Mouse (Mus musculus) hindbrain, embryonic 12.5 days (tissue): ENCODE results near the gene Enox1. TPM values are rescaled to one million over a fixed set of nuclear protein-coding genes. Genes with fewer than 3 reads are reported as not detected.

ENCODE experiments used
- ATAC-seq: fragments of 200-750 bp; cut with Nextera tagmentation; 2 replicates; pipeline ENCODE4 v1.8.0; 2017; ENCODE audit warnings: moderate TSS enrichment; ENCODE audit not compliant: low FRiP score
- H3K27ac ChIP-seq: fragments of 300-500 bp; sonication (generic); 2 replicates; pipeline ENCODE4 v1.5.1; 2016; ENCODE audit warnings: mild to moderate bottlenecking
- H3K27me3 ChIP-seq: fragments of 300-500 bp; sonication (generic); 2 replicates; pipeline ENCODE4 v1.6.1; 2016; ENCODE audit warnings: mild to moderate bottlenecking
- H3K36me3 ChIP-seq: fragments of 300-500 bp; sonication (generic); 2 replicates; pipeline ENCODE4 v1.6.1; 2016; ENCODE audit warnings: mild to moderate bottlenecking
- H3K4me1 ChIP-seq: fragments of 300-500 bp; sonication (generic); 2 replicates; pipeline ENCODE4 v1.6.1; 2016
- H3K4me2 ChIP-seq: fragments of 300-500 bp; sonication (generic); replicated peaks from 2 replicates; pipeline ENCODE4 v1.6.1; 2016; ENCODE audit warnings: mild to moderate bottlenecking
- H3K4me3 ChIP-seq: fragments of 300-500 bp; sonication (generic); 2 replicates; pipeline ENCODE4 v1.5.1; 2016; ENCODE audit warnings: mild to moderate bottlenecking
- H3K9ac ChIP-seq: fragments of 300-500 bp; sonication (generic); 2 replicates; pipeline ENCODE4 v1.6.1; 2016; ENCODE audit warnings: mild to moderate bottlenecking, moderate library complexity
- H3K9me3 ChIP-seq: fragments of 300-500 bp; sonication (generic); replicated peaks from 2 replicates; pipeline ENCODE4 v1.6.1; 2016; ENCODE audit warnings: mild to moderate bottlenecking
- WGBS: fragments of 180-500 bp; shearing (Covaris S2); methylation state at CpG from one replicate; pipeline ENCODE4 v1.1.7; 2016; 5-methylcytosine and 5-hydroxymethylcytosine counted together
- polyA plus RNA-seq: library from polyadenylated mRNA; unstranded; fragments of >200 nt; fragmentation: Nextera tagmentation; extraction: Ambion mirVana; gene quantifications from 2 replicates; pipeline ENCODE4 v1.2.1, GENCODE M21; 2016

The Enox1 gene
- polyA plus RNA-seq, 1 experiment from 2014 or later, result 36.7 TPM

GRCm38 (mm10) chr14:77596216-77597175 is 439.9 kb downstream of the Enox1 start:
- Histone ChIP-seq H3K36me3 (no peaks in the 10 kb centered on the region), H3K9ac (no peak overlapping the region), H3K4me2 (no peak overlapping the region), H3K9me3 (no peaks in the 10 kb centered on the region), H3K27me3 (no peaks in the 10 kb centered on the region), H3K4me3 (no peak overlapping the region), H3K4me1 (peaks cover 9% of the 10 kb centered on the region), H3K27ac (0 out of 2 replicates have a peak overlapping the region, but pooled peaks have one; percentile 7)
- ATAC-seq, result no peak
- WGBS, result 84% methylated on average over 14 of the region's 14 CpGs

GRCm38 (mm10) chr14:77599016-77599704 is 442.6 kb downstream of the Enox1 start:
- H3K4me1 ChIP-seq, result peaks cover 5% of the 10 kb centered on the region; the same call in 1 of the 2 replicates
- ATAC-seq, result no peak
- H3K36me3 ChIP-seq, result no peaks in the 10 kb centered on the region
- H3K9ac ChIP-seq, result no peak overlapping the region
- H3K27me3 ChIP-seq, result no peaks in the 10 kb centered on the region
- H3K27ac ChIP-seq, result no peak overlapping the region
- H3K4me3 ChIP-seq, result no peak overlapping the region
- H3K4me2 ChIP-seq, result no peak overlapping the region
- WGBS, result 69% methylated on average over 14 of the region's 14 CpGs
- no peaks in the 10 kb centered on the region for H3K9me3 ChIP-seq

GRCm38 (mm10) chr14:77600773-77601172 is 444.2 kb downstream of the Enox1 start:
- Histone ChIP-seq H3K4me1 (peaks cover 5% of the 10 kb centered on the region; the same call in 1 of the 2 replicates), H3K9ac (no peak overlapping the region), H3K36me3 (peaks cover 6% of the 10 kb centered on the region; the same call in 1 of the 2 replicates), H3K4me3 (no peak overlapping the region), H3K27me3 (no peaks in the 10 kb centered on the region), H3K9me3 (no peaks in the 10 kb centered on the region), H3K4me2 (no peak overlapping the region), H3K27ac (no peak overlapping the region)
- 95% methylated on average over 1 of the region's 1 CpGs for WGBS
- no peak for ATAC-seq

GRCm38 (mm10) chr14:77601446-77601845 is 444.9 kb downstream of the Enox1 start:
- Histone ChIP-seq H3K27me3 (no peaks in the 10 kb centered on the region), H3K9ac (no peak overlapping the region), H3K9me3 (no peaks in the 10 kb centered on the region), H3K36me3 (peaks cover 9% of the 10 kb centered on the region; the same call in 1 of the 2 replicates), H3K4me3 (no peak overlapping the region), H3K4me2 (no peak overlapping the region), H3K27ac (no peak overlapping the region), H3K4me1 (peaks cover 5% of the 10 kb centered on the region; the same call in 1 of the 2 replicates)
- no peak for ATAC-seq
- 87% methylated on average over 2 of the region's 2 CpGs for WGBS

- H3K9me3 ChIP-seq, result no peaks in the 10 kb centered on the region
- WGBS, result 88% methylated on average over 5 of the region's 5 CpGs
- peaks cover 9% of the 10 kb centered on the region; the same call in 1 of the 2 replicates for H3K36me3 ChIP-seq
- H3K4me3 ChIP-seq, result no peak overlapping the region
- no peak overlapping the region for H3K27ac ChIP-seq
- no peak for ATAC-seq
- no peaks in the 10 kb centered on the region for H3K27me3 ChIP-seq
- no peak overlapping the region for H3K9ac ChIP-seq
- no peaks in the 10 kb centered on the region for H3K4me1 ChIP-seq
- no peak overlapping the region for H3K4me2 ChIP-seq
Observed at GRCm38 (mm10) chr14:77608182-77608839, 451.7 kb downstream of the Enox1 start.

GRCm38 (mm10) chr14:77615201-77615600 is 458.6 kb downstream of the Enox1 start:
- WGBS, result 94% methylated on average over 16 of the region's 16 CpGs
- Histone ChIP-seq H3K4me3 (no peak overlapping the region), H3K27ac (no peak overlapping the region), H3K36me3 (0 out of 2 replicates have a peak, but pooled peaks cover 3% of the 10 kb centered on the region), H3K9ac (no peak overlapping the region), H3K27me3 (no peaks in the 10 kb centered on the region), H3K9me3 (no peaks in the 10 kb centered on the region), H3K4me2 (no peak overlapping the region), H3K4me1 (peaks cover 10% of the 10 kb centered on the region)
- ATAC-seq, result no peak

GRCm38 (mm10) chr14:77617250-77617649 is 460.7 kb downstream of the Enox1 start:
- peak overlapping the region; percentile 57; the same call in 1 of the 2 replicates for H3K27ac ChIP-seq
- no peaks in the 10 kb centered on the region for H3K9me3 ChIP-seq
- no peak overlapping the region for H3K9ac ChIP-seq
- WGBS, result 46% methylated on average over 6 of the region's 6 CpGs
- H3K4me2 ChIP-seq, result no peak overlapping the region
- H3K27me3 ChIP-seq, result no peaks in the 10 kb centered on the region
- H3K4me3 ChIP-seq, result no peak overlapping the region
- no peak for ATAC-seq
- peaks cover 16% of the 10 kb centered on the region for H3K4me1 ChIP-seq
- H3K36me3 ChIP-seq, result 0 out of 2 replicates have a peak, but pooled peaks cover 3% of the 10 kb centered on the region

- no peak for ATAC-seq
- WGBS, result 76% methylated on average over 13 of the region's 13 CpGs
- no peak overlapping the region for H3K4me2 ChIP-seq
- H3K9me3 ChIP-seq, result no peaks in the 10 kb centered on the region
- H3K27me3 ChIP-seq, result no peaks in the 10 kb centered on the region
- no peak overlapping the region for H3K4me3 ChIP-seq
- 0 out of 2 replicates have a peak, but pooled peaks cover 3% of the 10 kb centered on the region for H3K36me3 ChIP-seq
- 0 out of 2 replicates have a peak overlapping the region, but pooled peaks have one; percentile 57 for H3K27ac ChIP-seq
- peaks cover 16% of the 10 kb centered on the region for H3K4me1 ChIP-seq
- no peak overlapping the region for H3K9ac ChIP-seq
Observed at GRCm38 (mm10) chr14:77618131-77618805, 461.7 kb downstream of the Enox1 start.

- no peaks in the 10 kb centered on the region for H3K27me3 ChIP-seq
- no peak overlapping the region for H3K27ac ChIP-seq
- WGBS, result 76% methylated on average over 4 of the region's 4 CpGs
- no peaks in the 10 kb centered on the region for H3K9me3 ChIP-seq
- no peak overlapping the region for H3K9ac ChIP-seq
- no peak overlapping the region for H3K4me3 ChIP-seq
- H3K4me2 ChIP-seq, result no peak overlapping the region
- no peaks in the 10 kb centered on the region for H3K36me3 ChIP-seq
- ATAC-seq, result no peak
- H3K4me1 ChIP-seq, result peaks cover 16% of the 10 kb centered on the region
Observed at GRCm38 (mm10) chr14:77621473-77622264, 465.1 kb downstream of the Enox1 start.

- Histone ChIP-seq H3K36me3 (no peaks in the 10 kb centered on the region), H3K27ac (peak overlapping the region; percentile 35; the same call in 1 of the 2 replicates), H3K9me3 (no peaks in the 10 kb centered on the region), H3K27me3 (peaks cover 12% of the 10 kb centered on the region), H3K4me1 (peaks cover 19% of the 10 kb centered on the region), H3K9ac (no peak overlapping the region), H3K4me2 (no peak overlapping the region), H3K4me3 (no peak overlapping the region)
- WGBS, result 27% methylated on average over 12 of the region's 12 CpGs
- 0 out of 2 replicates have a peak, but pooled peaks have one; percentile 36 for ATAC-seq
Observed at GRCm38 (mm10) chr14:77626557-77627507, 470.3 kb downstream of the Enox1 start.
